Mouse (Mus musculus): ENCODE measurements around the gene Large2. TPM values are rescaled to one million over a fixed set of nuclear protein-coding genes. Genes with fewer than 3 reads are reported as not detected.
A peak's percentile ranks its signal among the peaks of the same experiment; 100 is the strongest.

Gene Large2
- polyA plus RNA-seq, 1 experiment from 2014 or later = 2.2 TPM

DNA sequence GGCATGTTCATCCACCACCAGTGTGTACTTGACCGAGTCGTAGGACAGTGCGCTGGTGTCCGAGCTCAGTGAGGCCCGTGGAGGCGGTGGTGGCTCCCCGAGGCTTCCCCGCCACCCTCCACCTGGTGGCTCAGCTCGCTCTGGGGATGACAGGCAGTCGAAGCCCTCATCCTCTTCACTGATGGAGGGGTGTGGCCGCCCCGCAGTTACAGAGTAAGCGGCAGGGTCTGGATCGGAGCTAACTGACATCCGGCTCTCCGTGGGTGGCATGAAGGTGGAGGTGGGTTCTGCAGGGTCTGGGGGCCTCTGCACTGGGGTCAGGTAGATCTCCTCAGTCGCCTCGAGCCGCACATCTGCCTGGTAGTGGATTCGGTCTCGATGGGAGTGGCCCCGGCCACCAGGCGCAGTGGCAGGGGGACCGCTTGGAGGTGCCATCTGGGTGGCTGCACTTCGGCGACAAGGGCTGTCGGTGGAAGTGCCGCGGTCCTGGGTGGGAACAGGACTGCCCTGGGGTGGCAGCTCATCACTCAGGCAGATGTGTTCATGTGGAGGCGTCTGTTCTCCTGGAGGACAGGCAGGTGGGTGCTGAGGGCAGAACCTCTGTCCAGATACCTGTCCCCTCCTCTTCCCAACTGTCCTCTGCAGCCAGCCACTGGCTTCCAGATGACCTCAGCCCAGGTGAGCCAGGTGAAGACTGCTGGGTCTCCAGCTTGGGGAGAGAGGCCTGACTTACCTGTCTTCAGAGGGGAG is 12.3 kb upstream of the Large2 start:
- 93% methylated on average over 30 of the region's 30 CpGs for WGBS
- Histone ChIP-seq H3K27me3 (ENCODE audit: control insufficient read depth, insufficient read depth, low read length) (no peaks in the 10 kb centered on the region), H3K9ac (replicated peaks; ENCODE audit: low read depth, low read length) (no peak overlapping the region), H3K36me3 (ENCODE audit: control insufficient read depth, insufficient read depth, low read length) (peaks cover 43% of the 10 kb centered on the region), H3K27ac (ENCODE audit: low read depth, low read length) (no peak overlapping the region), H3K4me3 (ENCODE audit: low read depth, low read length) (no peak overlapping the region), H3K4me2 (ENCODE audit: low read depth, low read length) (peak overlapping the region; percentile 58), H3K4me1 (ENCODE audit: control insufficient read depth, insufficient read depth, low read length) (peaks cover 40% of the 10 kb centered on the region), H3K9me3 (ENCODE audit: control insufficient read depth, low read length) (no peaks in the 10 kb centered on the region)
- ATAC-seq (ENCODE audit: low read depth) = no peak

DNA sequence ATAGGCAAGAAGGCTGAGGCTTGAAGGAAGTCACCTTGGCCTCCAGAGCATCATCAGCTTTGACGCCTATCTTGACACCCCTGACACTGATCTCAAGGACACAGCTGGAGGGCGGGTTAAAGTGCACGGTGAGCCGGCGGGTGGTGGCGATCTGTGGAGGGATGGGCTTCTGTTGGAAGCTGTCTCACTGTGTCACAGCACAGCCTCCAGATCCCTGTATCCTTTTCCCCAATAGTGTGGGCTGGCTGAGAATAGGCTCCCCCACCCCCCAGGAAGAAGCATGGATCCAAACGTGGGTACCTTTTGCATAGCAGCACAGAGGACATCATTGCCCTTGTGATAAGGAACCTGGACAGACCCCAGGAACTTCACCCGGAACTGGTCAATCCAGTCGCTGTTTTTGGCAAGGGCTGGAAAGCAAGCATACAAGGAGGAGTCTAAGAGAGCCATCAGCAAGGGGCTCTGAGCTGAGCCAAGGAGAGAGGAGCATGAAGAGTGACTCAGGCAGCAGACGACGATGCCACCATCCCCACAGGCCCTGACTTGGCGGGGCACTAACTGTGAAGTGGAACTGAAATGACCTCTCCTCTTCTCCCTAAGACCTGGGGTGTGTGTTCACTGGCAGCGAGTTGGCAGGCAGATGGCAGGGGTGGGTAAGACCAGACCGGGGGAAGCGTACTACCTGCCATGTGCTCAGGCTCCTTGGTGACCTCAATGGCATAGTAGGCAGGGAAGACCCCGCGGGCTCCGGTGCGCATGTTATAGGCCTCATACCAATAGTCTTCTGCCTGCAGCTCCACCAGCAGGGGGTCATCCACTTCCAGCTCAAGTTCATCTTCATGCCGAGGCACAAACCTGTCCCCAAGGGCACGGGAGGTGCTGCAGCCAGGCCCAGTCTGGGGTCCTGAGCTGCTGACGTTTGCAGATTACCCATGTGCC is 10.7 kb upstream of the Large2 start:
- Histone ChIP-seq H3K9me3 (ENCODE audit: control insufficient read depth, low read length) (no peaks in the 10 kb centered on the region), H3K4me1 (ENCODE audit: control insufficient read depth, insufficient read depth, low read length) (peaks cover 26% of the 10 kb centered on the region), H3K36me3 (ENCODE audit: control insufficient read depth, insufficient read depth, low read length) (peaks cover 46% of the 10 kb centered on the region), H3K27ac (ENCODE audit: low read depth, low read length) (no peak overlapping the region), H3K4me3 (ENCODE audit: low read depth, low read length) (no peak overlapping the region), H3K4me2 (ENCODE audit: low read depth, low read length) (no peak overlapping the region), H3K27me3 (ENCODE audit: control insufficient read depth, insufficient read depth, low read length) (no peaks in the 10 kb centered on the region), H3K9ac (replicated peaks; ENCODE audit: low read depth, low read length) (no peak overlapping the region)
- no peak for ATAC-seq (ENCODE audit: low read depth)
- WGBS = 88% methylated on average over 22 of the region's 22 CpGs

DNA sequence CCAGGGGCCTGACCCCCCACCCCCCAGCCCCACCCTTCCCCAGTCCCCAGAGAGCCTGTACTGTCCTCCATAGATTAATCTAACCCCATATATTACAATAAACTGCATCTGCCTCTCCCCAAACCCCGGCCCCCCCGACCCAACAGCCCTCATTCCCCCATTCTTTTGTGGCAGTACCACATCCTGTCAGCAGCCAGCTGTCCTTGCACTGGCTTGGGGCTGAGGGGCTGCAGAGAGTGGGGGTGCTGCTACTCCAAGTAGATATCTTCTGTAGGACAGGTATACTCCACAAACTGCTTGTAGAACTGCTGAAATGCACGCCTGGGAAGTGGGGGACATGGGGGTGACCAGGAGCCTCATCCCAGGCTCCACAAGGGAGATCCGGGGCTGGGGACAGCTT is 9.4 kb upstream of the Large2 start:
- Histone ChIP-seq H3K27ac (ENCODE audit: low read depth, low read length) (no peak overlapping the region), H3K36me3 (ENCODE audit: control insufficient read depth, insufficient read depth, low read length) (peaks cover 54% of the 10 kb centered on the region), H3K4me1 (ENCODE audit: control insufficient read depth, insufficient read depth, low read length) (peaks cover 16% of the 10 kb centered on the region), H3K9ac (replicated peaks; ENCODE audit: low read depth, low read length) (no peak overlapping the region), H3K4me3 (ENCODE audit: low read depth, low read length) (no peak overlapping the region), H3K27me3 (ENCODE audit: control insufficient read depth, insufficient read depth, low read length) (no peaks in the 10 kb centered on the region), H3K4me2 (ENCODE audit: low read depth, low read length) (no peak overlapping the region), H3K9me3 (ENCODE audit: control insufficient read depth, low read length) (no peaks in the 10 kb centered on the region)
- no peak for ATAC-seq (ENCODE audit: low read depth)
- 72% methylated on average over 4 of the region's 4 CpGs for WGBS

GRCm38 (mm10) chr2:92382759-92383158 is 8.1 kb upstream of the Large2 start:
- peaks cover 7% of the 10 kb centered on the region for H3K4me1 ChIP-seq (ENCODE audit: control insufficient read depth, insufficient read depth, low read length)
- no peak overlapping the region for H3K9ac ChIP-seq (replicated peaks; ENCODE audit: low read depth, low read length)
- H3K27ac ChIP-seq (ENCODE audit: low read depth, low read length) = no peak overlapping the region
- ATAC-seq (ENCODE audit: low read depth) = no peak
- 85% methylated on average over 4 of the region's 4 CpGs for WGBS
- H3K27me3 ChIP-seq (ENCODE audit: control insufficient read depth, insufficient read depth, low read length) = no peaks in the 10 kb centered on the region
- H3K4me3 ChIP-seq (ENCODE audit: low read depth, low read length) = no peak overlapping the region
- peaks cover 63% of the 10 kb centered on the region for H3K36me3 ChIP-seq (ENCODE audit: control insufficient read depth, insufficient read depth, low read length)
- no peaks in the 10 kb centered on the region for H3K9me3 ChIP-seq (ENCODE audit: control insufficient read depth, low read length)
- H3K4me2 ChIP-seq (ENCODE audit: low read depth, low read length) = no peak overlapping the region

GRCm38 (mm10) chr2:92381901-92382588 is 7.4 kb upstream of the Large2 start, which contains the start of gene 1700029I15Rik:
TSS of gene 1700029I15Rik (plus strand) at chr2:92382538.
- Histone ChIP-seq H3K27ac (ENCODE audit: low read depth, low read length) (no peak within 1 kb of the TSS), H3K27me3 (ENCODE audit: control insufficient read depth, insufficient read depth, low read length) (no peaks in the 10 kb centered on the region), H3K9ac (replicated peaks; ENCODE audit: low read depth, low read length) (no peak within 1 kb of the TSS), H3K36me3 (ENCODE audit: control insufficient read depth, insufficient read depth, low read length) (peaks cover 59% of the 10 kb centered on the region), H3K4me2 (ENCODE audit: low read depth, low read length) (no peak within 1 kb of the TSS), H3K9me3 (ENCODE audit: control insufficient read depth, low read length) (no peaks in the 10 kb centered on the region), H3K4me3 (ENCODE audit: low read depth, low read length) (no peak within 1 kb of the TSS), H3K4me1 (ENCODE audit: control insufficient read depth, insufficient read depth, low read length) (no peaks in the 10 kb centered on the region; the same call in 1 of the 2 replicates)
- WGBS = 92% methylated on average over 5 of the region's 5 CpGs
- ATAC-seq (ENCODE audit: low read depth) = no peak

- no peaks in the 10 kb centered on the region for H3K9me3 ChIP-seq (ENCODE audit: control insufficient read depth, low read length)
- peaks cover 5% of the 10 kb centered on the region for H3K4me1 ChIP-seq (ENCODE audit: control insufficient read depth, insufficient read depth, low read length)
- ATAC-seq (ENCODE audit: low read depth) = no peak
- no peak overlapping the region for H3K4me3 ChIP-seq (ENCODE audit: low read depth, low read length)
- 92% methylated on average over 5 of the region's 5 CpGs for WGBS
- H3K36me3 ChIP-seq (ENCODE audit: control insufficient read depth, insufficient read depth, low read length) = peaks cover 51% of the 10 kb centered on the region
- H3K4me2 ChIP-seq (ENCODE audit: low read depth, low read length) = no peak overlapping the region
- H3K27me3 ChIP-seq (ENCODE audit: control insufficient read depth, insufficient read depth, low read length) = no peaks in the 10 kb centered on the region
- no peak overlapping the region for H3K27ac ChIP-seq (ENCODE audit: low read depth, low read length)
- no peak overlapping the region for H3K9ac ChIP-seq (replicated peaks; ENCODE audit: low read depth, low read length)
These were observed 6.5 kb upstream of the Large2 start for GRCm38 (mm10) chr2:92381161-92381560.

- Histone ChIP-seq H3K4me3 (ENCODE audit: low read depth, low read length) (no peak overlapping the region), H3K27ac (ENCODE audit: low read depth, low read length) (no peak overlapping the region), H3K4me2 (ENCODE audit: low read depth, low read length) (no peak overlapping the region), H3K4me1 (ENCODE audit: control insufficient read depth, insufficient read depth, low read length) (peaks cover 11% of the 10 kb centered on the region), H3K27me3 (ENCODE audit: control insufficient read depth, insufficient read depth, low read length) (no peaks in the 10 kb centered on the region), H3K36me3 (ENCODE audit: control insufficient read depth, insufficient read depth, low read length) (peaks cover 46% of the 10 kb centered on the region), H3K9ac (replicated peaks; ENCODE audit: low read depth, low read length) (no peak overlapping the region), H3K9me3 (ENCODE audit: control insufficient read depth, low read length) (no peaks in the 10 kb centered on the region)
- 79% methylated on average over 6 of the region's 6 CpGs for WGBS
- no peak for ATAC-seq (ENCODE audit: low read depth)
These were observed 5.9 kb upstream of the Large2 start for GRCm38 (mm10) chr2:92380495-92381050.

- Histone ChIP-seq H3K9me3 (ENCODE audit: control insufficient read depth, low read length) (no peaks in the 10 kb centered on the region), H3K4me3 (ENCODE audit: low read depth, low read length) (no peak overlapping the region), H3K36me3 (ENCODE audit: control insufficient read depth, insufficient read depth, low read length) (peaks cover 39% of the 10 kb centered on the region), H3K27ac (ENCODE audit: low read depth, low read length) (no peak overlapping the region), H3K9ac (replicated peaks; ENCODE audit: low read depth, low read length) (no peak overlapping the region), H3K4me2 (ENCODE audit: low read depth, low read length) (no peak overlapping the region), H3K27me3 (ENCODE audit: control insufficient read depth, insufficient read depth, low read length) (no peaks in the 10 kb centered on the region), H3K4me1 (ENCODE audit: control insufficient read depth, insufficient read depth, low read length) (peaks cover 11% of the 10 kb centered on the region)
- 85% methylated on average over 17 of the region's 17 CpGs for WGBS
- ATAC-seq (ENCODE audit: low read depth) = no peak
These were observed 5.3 kb upstream of the Large2 start for GRCm38 (mm10) chr2:92379783-92380494.

Data from neural tube, embryonic 14.5 days (tissue).